In genomic region chr1:164096780-164097179, GRCm38 (mm10) we compare ENCODE assay signal across 24 mouse cellular contexts. TPM values are rescaled to one million over a fixed set of nuclear protein-coding genes. Genes with fewer than 3 reads are reported as not detected.
DNase-seq lines count a peak whose midpoint lies in the region; ATAC-seq lines count a peak whose summit lies in the region.
"Had no signal": no experiment of that assay in that cellular context is flagged by ENCODE, and none has a peak within 500 bp of the region (broad histone marks: within the 10 kb centered on the region; RNA-seq: fewer than 3 reads in every experiment).

No protein-coding gene starts in this region.

- 63% methylated on average over 6 of the region's 6 CpGs for WGBS in embryonic facial prominence, embryonic 14.5 days
- 69% methylated on average over 6 of the region's 6 CpGs for whole genome bisulfite sequencing in embryonic facial prominence, embryonic 10.5 days
- WGBS in kidney, embryonic 14.5 days: 27% methylated on average over 6 of the region's 6 CpGs

- H3K27ac ChIP-seq in embryonic facial prominence, embryonic 14.5 days (replicated peaks; ENCODE audit: low read depth, low read length): no peak overlapping the region
- no peak overlapping the region for H3K27ac ChIP-seq in embryonic facial prominence, embryonic 10.5 days (replicated peaks)
- no peak overlapping the region for H3K27ac ChIP-seq in kidney, embryonic 14.5 days (ENCODE audit: low read depth, low read length)
- H3K27ac ChIP-seq: forebrain, embryonic 15.5 days; hindbrain, embryonic 14.5 days; layer of hippocampus, adult 2 months; liver, embryonic 13.5 days; lung, embryonic 15.5 days; macrophage; midbrain, embryonic 15.5 days; neural tube, embryonic 12.5 days had no signal

- no peak overlapping the region for H3K4me3 ChIP-seq in embryonic facial prominence, embryonic 14.5 days (ENCODE audit: low read depth, low read length)
- H3K4me3 ChIP-seq in embryonic facial prominence, embryonic 10.5 days: no peak overlapping the region
- no peak overlapping the region for H3K4me3 ChIP-seq in kidney, embryonic 14.5 days (ENCODE audit: low read length)
- H3K4me3 ChIP-seq: forebrain, embryonic 15.5 days; layer of hippocampus, adult 2 months; liver, embryonic 13.5 days; lung, embryonic 15.5 days; midbrain, embryonic 15.5 days; neural tube, embryonic 12.5 days had no signal

- DNase-seq in embryonic facial prominence, embryonic 14.5 days (ENCODE audit: low spot score): peak; percentile 7
- no peak for DNase-seq in embryonic facial prominence, embryonic 10.5 days (ENCODE audit: low spot score)
- DNase-seq in kidney, adult 18-20 months: peak; percentile 9
- peak; percentile 13 for DNase-seq in heart, postnatal 4 days
- peak; percentile 45 for DNase-seq in kidney, postnatal 14 days
- DNase-seq in layer of hippocampus, adult 11-12 months (ENCODE audit: low spot score): no peak
- DNase-seq in spleen, adult 18-20 months: no peak
- DNase-seq: cerebellum, adult 9-10 months; liver, embryonic 13.5 days; retina, postnatal 1 day; right cerebral cortex, postnatal 25 days had no signal

- H3K9ac ChIP-seq in embryonic facial prominence, embryonic 14.5 days (ENCODE audit: low read depth, low read length): no peak overlapping the region
- H3K9ac ChIP-seq in kidney, embryonic 14.5 days (ENCODE audit: low read depth, low read length): no peak overlapping the region
- H3K9ac ChIP-seq: forebrain, embryonic 15.5 days; hindbrain, embryonic 14.5 days; liver, embryonic 13.5 days; lung, embryonic 15.5 days; midbrain, embryonic 15.5 days; neural tube, embryonic 12.5 days had no signal

- no peaks in the 10 kb centered on the region for H3K36me3 ChIP-seq in embryonic facial prominence, embryonic 14.5 days (ENCODE audit: control insufficient read depth, insufficient read depth, low read length)
- H3K36me3 ChIP-seq in embryonic facial prominence, embryonic 10.5 days (replicated peaks): no peaks in the 10 kb centered on the region
- no peaks in the 10 kb centered on the region for H3K36me3 ChIP-seq in kidney, embryonic 14.5 days (ENCODE audit: control insufficient read depth, insufficient read depth, low read length)
- H3K36me3 ChIP-seq: forebrain, embryonic 15.5 days; liver, embryonic 13.5 days; lung, embryonic 15.5 days; midbrain, embryonic 15.5 days; neural tube, embryonic 12.5 days had no signal

- H3K9me3 ChIP-seq in embryonic facial prominence, embryonic 14.5 days (ENCODE audit: control insufficient read depth, low read length): no peaks in the 10 kb centered on the region
- no peaks in the 10 kb centered on the region for H3K9me3 ChIP-seq in embryonic facial prominence, embryonic 10.5 days
- H3K9me3 ChIP-seq in kidney, embryonic 14.5 days (ENCODE audit: control insufficient read depth, low read length): no peaks in the 10 kb centered on the region
- H3K9me3 ChIP-seq: forebrain, embryonic 15.5 days; liver, embryonic 13.5 days; lung, embryonic 15.5 days; midbrain, embryonic 15.5 days; neural tube, embryonic 12.5 days had no signal

- H3K4me1 ChIP-seq in embryonic facial prominence, embryonic 14.5 days (ENCODE audit: control insufficient read depth, insufficient read depth, low read length): no peaks in the 10 kb centered on the region
- H3K4me1 ChIP-seq in embryonic facial prominence, embryonic 10.5 days: no peaks in the 10 kb centered on the region
- H3K4me1 ChIP-seq in kidney, embryonic 14.5 days (ENCODE audit: control insufficient read depth, insufficient read depth, low read length): no peaks in the 10 kb centered on the region
- H3K4me1 ChIP-seq: forebrain, embryonic 15.5 days; liver, embryonic 13.5 days; lung, embryonic 15.5 days; midbrain, embryonic 15.5 days; neural tube, embryonic 12.5 days had no signal

- H3K4me2 ChIP-seq in embryonic facial prominence, embryonic 14.5 days (ENCODE audit: low read depth, low read length): no peak overlapping the region
- no peak overlapping the region for H3K4me2 ChIP-seq in kidney, embryonic 14.5 days (replicated peaks; ENCODE audit: low read depth, low read length)
- H3K4me2 ChIP-seq: forebrain, embryonic 15.5 days; hindbrain, embryonic 14.5 days; liver, embryonic 13.5 days; lung, embryonic 15.5 days; midbrain, embryonic 15.5 days; neural tube, embryonic 12.5 days had no signal

- H3K27me3 ChIP-seq in embryonic facial prominence, embryonic 14.5 days (replicated peaks; ENCODE audit: control insufficient read depth, insufficient read depth, low read length): no peaks in the 10 kb centered on the region
- no peaks in the 10 kb centered on the region for H3K27me3 ChIP-seq in embryonic facial prominence, embryonic 10.5 days (replicated peaks; ENCODE audit: low read depth, poor library complexity, severe bottlenecking)
- no peaks in the 10 kb centered on the region for H3K27me3 ChIP-seq in kidney, embryonic 14.5 days (ENCODE audit: control insufficient read depth, insufficient read depth, low read length)
- H3K27me3 ChIP-seq: forebrain, embryonic 15.5 days; liver, embryonic 13.5 days; lung, embryonic 15.5 days; midbrain, embryonic 15.5 days; neural tube, embryonic 12.5 days had no signal

- ATAC-seq in embryonic facial prominence, embryonic 14.5 days (ENCODE audit: low read depth): no peak
- ATAC-seq in kidney, embryonic 14.5 days (ENCODE audit: low FRiP score, low TSS enrichment): no peak
- ATAC-seq: forebrain, embryonic 15.5 days; inflammation-experienced regulatory T-cells, adult 6 months; midbrain, embryonic 15.5 days had no signal

RNA-seq across cellular contexts. Expression of gene Selp, which starts 18.3 kb away (rescaled TPM):
- polyA plus RNA-seq in embryonic facial prominence, embryonic 14.5 days (2014; fragmentation: Nextera tagmentation; extraction: Ambion mirVana): 0.34 and 0.71 TPM in 2 replicates
- polyA plus RNA-seq in embryonic facial prominence, embryonic 10.5 days (2016; fragmentation: Nextera tagmentation; extraction: Ambion mirVana): not detected in 2 replicates
- 0.32 TPM in 1 of 2 replicates, not detected in the other for polyA plus RNA-seq in kidney, embryonic 14.5 days (2014; fragmentation: Nextera tagmentation; extraction: Ambion mirVana)
- total RNA-seq in heart, postnatal 4 days (2021): under 1 TPM; 0.57 to 0.99 TPM
- total RNA-seq: layer of hippocampus, adult 2 months; left cerebral cortex, postnatal 25 days had no signal
- polyA plus RNA-seq: brain, embryonic 14.5 days; forebrain, embryonic 15.5 days; hindbrain, embryonic 14.5 days; midbrain, embryonic 15.5 days; neural tube, embryonic 12.5 days had no signal

RNA-seq across cellular contexts. Expression of gene Sell, which starts 35.0 kb away (rescaled TPM):
- 0.56 and 0.79 TPM in 2 replicates for polyA plus RNA-seq in embryonic facial prominence, embryonic 14.5 days (2014; fragmentation: Nextera tagmentation; extraction: Ambion mirVana)
- not detected in 2 replicates for polyA plus RNA-seq in embryonic facial prominence, embryonic 10.5 days (2016; fragmentation: Nextera tagmentation; extraction: Ambion mirVana)
- polyA plus RNA-seq in kidney, embryonic 14.5 days (2014; fragmentation: Nextera tagmentation; extraction: Ambion mirVana): 0.03 and 0.45 TPM in 2 replicates
- under 1 TPM; 0.83 to 0.86 TPM for total RNA-seq in heart, postnatal 4 days (2021)
- polyA plus RNA-seq: hindbrain, embryonic 14.5 days had no signal

RNA-seq across cellular contexts. Expression of gene Sele, which starts 48.7 kb away (rescaled TPM):
- 0.13 and 0.25 TPM in 2 replicates for polyA plus RNA-seq in embryonic facial prominence, embryonic 14.5 days (2014; fragmentation: Nextera tagmentation; extraction: Ambion mirVana)
- polyA plus RNA-seq in embryonic facial prominence, embryonic 10.5 days (2016; fragmentation: Nextera tagmentation; extraction: Ambion mirVana): not detected in 2 replicates
- not detected in 2 replicates for polyA plus RNA-seq in kidney, embryonic 14.5 days (2014; fragmentation: Nextera tagmentation; extraction: Ambion mirVana)
- 1 to 10 TPM; 4.5 to 5.1 TPM for total RNA-seq in heart, postnatal 4 days (2021)
- total RNA-seq: ES-E14; gastrocnemius, adult 8-10 months; layer of hippocampus, adult 2 months; left cerebral cortex, postnatal 25 days had no signal
- polyA plus RNA-seq: forebrain, embryonic 15.5 days; hindbrain, embryonic 14.5 days; liver, embryonic 13.5 days; macrophage; midbrain, embryonic 15.5 days; neural tube, embryonic 12.5 days had no signal

RNA-seq across cellular contexts. Expression of gene F5, which starts 54.9 kb away (rescaled TPM):
- 0.21 TPM in 2 replicates for polyA plus RNA-seq in embryonic facial prominence, embryonic 14.5 days (2014; fragmentation: Nextera tagmentation; extraction: Ambion mirVana)
- polyA plus RNA-seq in embryonic facial prominence, embryonic 10.5 days (2016; fragmentation: Nextera tagmentation; extraction: Ambion mirVana): 0.37 and 0.41 TPM in 2 replicates
- 0.21 and 0.27 TPM in 2 replicates for polyA plus RNA-seq in kidney, embryonic 14.5 days (2014; fragmentation: Nextera tagmentation; extraction: Ambion mirVana)
- under 1 TPM; 0.41 to 0.52 TPM for total RNA-seq in heart, postnatal 4 days (2021)
- polyA plus RNA-seq: inflammation-experienced regulatory T-cells, adult 6 months had no signal

Comparison
In these comparisons a context has a peak if more than half of its experiments do, and no peak if none do; other contexts are left out.
1. DNase-seq: peak in embryonic facial prominence, embryonic 14.5 days (single experiment), kidney, adult 18-20 months (single experiment), heart, postnatal 4 days (single experiment) and kidney, postnatal 14 days (single experiment); none in embryonic facial prominence, embryonic 10.5 days (single experiment), layer of hippocampus, adult 11-12 months (single experiment) and spleen, adult 18-20 months (0 of 2).